Mouse (Mus musculus): Measurements from ENCODE around the gene Sass6.

DNA sequence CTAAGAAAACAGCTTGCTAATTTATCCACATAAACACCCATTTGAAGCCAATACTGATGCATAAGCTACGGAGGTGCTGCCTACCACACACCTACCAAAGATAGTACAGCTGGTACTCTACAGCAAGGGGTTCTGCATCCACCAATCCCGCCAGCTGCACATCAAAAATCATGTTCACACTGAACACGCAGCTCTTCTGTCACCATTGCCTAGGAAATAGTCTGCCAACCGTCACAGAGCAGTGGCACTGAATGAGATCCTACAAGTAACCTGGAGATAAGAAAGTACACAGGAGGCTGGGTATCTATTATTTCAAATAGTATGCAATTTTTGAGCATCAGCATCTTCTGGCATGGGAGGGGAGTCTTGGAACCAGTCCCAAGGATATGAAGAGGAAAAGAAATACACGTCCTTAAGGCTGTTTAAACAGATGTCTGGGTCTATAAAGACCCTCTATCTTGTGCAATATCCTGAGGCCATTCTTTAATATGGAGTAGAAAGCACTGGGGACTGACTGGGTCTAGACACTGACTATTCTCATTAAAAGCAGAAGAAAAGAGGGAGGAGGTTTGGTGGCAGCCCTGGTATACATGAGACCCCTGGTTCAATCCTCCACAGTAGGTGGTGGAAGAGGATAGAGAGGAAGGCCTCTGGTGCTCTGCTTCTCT lies 58.6 kb downstream of the Sass6 start:
- no peak for TF ChIP-seq POLR2A (IDR thresholded peaks at IDR 0.05; ENCODE audit: borderline replicate concordance, low read depth, low read length)
- TF ChIP-seq CTCF (IDR thresholded peaks at IDR 0.05; ENCODE audit: low read depth, low read length) = no peak

All from bone marrow macrophage, adult 2 months (primary cell).